Mouse (Mus musculus): Measurements from ENCODE around the gene Prph. TPM values are rescaled to one million over a fixed set of nuclear protein-coding genes. Genes with fewer than 3 reads are reported as not detected.

Prph gene
- polyA plus RNA-seq, 1 experiment from 2014 or later = 66.3 TPM

Small RNA genes lying within 50 kb of the gene (microRNA-seq; reads per million reads assigned to microRNA genes)
- gene Mir6960 (ENCODE audit: borderline number of aligned reads) = not detected

Other genes with a start within 250 kb of the Prph start
- 0.07 TPM in 1 of 2 replicates, not detected in the other for gene Ddn, start 245.7 kb upstream of the Prph start, polyA plus RNA-seq (2014; fragmentation: Nextera tagmentation; extraction: Ambion mirVana)
- 71.7 and 80.6 TPM in 2 replicates for gene Prkag1, start 223.7 kb upstream of the Prph start, polyA plus RNA-seq (2014; fragmentation: Nextera tagmentation; extraction: Ambion mirVana)
- gene Kmt2d, start 184.0 kb upstream of the Prph start, polyA plus RNA-seq (2014; fragmentation: Nextera tagmentation; extraction: Ambion mirVana) = 13.8 and 15.5 TPM in 2 replicates
- gene Rhebl1, start 160.6 kb upstream of the Prph start, polyA plus RNA-seq (2014; fragmentation: Nextera tagmentation; extraction: Ambion mirVana) = 8.4 and 12.2 TPM in 2 replicates
- gene Dhh, start 156.6 kb upstream of the Prph start, polyA plus RNA-seq (2014; fragmentation: Nextera tagmentation; extraction: Ambion mirVana) = 2.0 and 3.1 TPM in 2 replicates
- 3.9 and 4.3 TPM in 2 replicates for gene Lmbr1l, start 136.9 kb upstream of the Prph start, polyA plus RNA-seq (2014; fragmentation: Nextera tagmentation; extraction: Ambion mirVana)
- gene Tuba1b, start 120.6 kb upstream of the Prph start, polyA plus RNA-seq (2014; fragmentation: Nextera tagmentation; extraction: Ambion mirVana) = 1,523 and 1,643 TPM in 2 replicates
- gene Gm49450, start 101.6 kb upstream of the Prph start, polyA plus RNA-seq (2014; fragmentation: Nextera tagmentation; extraction: Ambion mirVana) = not detected in 2 replicates
- 1,836 and 1,958 TPM in 2 replicates for gene Tuba1a, start 101.5 kb upstream of the Prph start, polyA plus RNA-seq (2014; fragmentation: Nextera tagmentation; extraction: Ambion mirVana)
- gene Tuba1c, start 25.3 kb upstream of the Prph start, polyA plus RNA-seq (2014; fragmentation: Nextera tagmentation; extraction: Ambion mirVana) = 133 and 149 TPM in 2 replicates
- 15.3 and 24.4 TPM in 2 replicates for gene Troap, start 19.4 kb downstream of the Prph start, polyA plus RNA-seq (2014; fragmentation: Nextera tagmentation; extraction: Ambion mirVana)
- gene C1ql4, start 32.6 kb downstream of the Prph start, polyA plus RNA-seq (2014; fragmentation: Nextera tagmentation; extraction: Ambion mirVana) = 0.11 and 0.13 TPM in 2 replicates
- 0.38 TPM in 1 of 2 replicates, not detected in the other for gene Dnajc22, start 38.0 kb downstream of the Prph start, polyA plus RNA-seq (2014; fragmentation: Nextera tagmentation; extraction: Ambion mirVana)
- 35.5 and 38.9 TPM in 2 replicates for gene Spats2, start 70.7 kb downstream of the Prph start, polyA plus RNA-seq (2014; fragmentation: Nextera tagmentation; extraction: Ambion mirVana)
- gene Kcnh3, start 169.7 kb downstream of the Prph start, polyA plus RNA-seq (2014; fragmentation: Nextera tagmentation; extraction: Ambion mirVana) = 1.5 TPM in 2 replicates
- gene Mcrs1, start 196.8 kb downstream of the Prph start, polyA plus RNA-seq (2014; fragmentation: Nextera tagmentation; extraction: Ambion mirVana) = 115 and 130 TPM in 2 replicates
- 40.1 and 42.2 TPM in 2 replicates for gene Prpf40b, start 239.9 kb downstream of the Prph start, polyA plus RNA-seq (2014; fragmentation: Nextera tagmentation; extraction: Ambion mirVana)
- gene Fam186b, start 240.7 kb downstream of the Prph start, polyA plus RNA-seq (2014; fragmentation: Nextera tagmentation; extraction: Ambion mirVana) = 0.06 and 0.14 TPM in 2 replicates

All from embryonic facial prominence, embryonic 14.5 days (tissue).